Mouse (Mus musculus) cerebellum, adult 18-20 months (tissue): ENCODE measurements around the gene Vps37b.

ENCODE experiments used
- DNase-seq, 2 experiments: peaks; one replicate each; pipeline ENCODE4 v3.0.0; 2021

Gene Vps37b

GRCm38 (mm10) chr5:124045453-124046010, 13.5 kb upstream of the Vps37b start:
- DNase-seq, result peak; percentile 32 to 37

GRCm38 (mm10) chr5:124043999-124044398, 11.9 kb upstream of the Vps37b start:
- DNase-seq, result no peak

GRCm38 (mm10) chr5:124043212-124043978, 11.3 kb upstream of the Vps37b start:
- DNase-seq, result no peak

- DNase-seq, result no peak
Observed at GRCm38 (mm10) chr5:124041097-124041496, 9.0 kb upstream of the Vps37b start.

- DNase-seq, result no peak
Observed at GRCm38 (mm10) chr5:124039602-124040001, 7.5 kb upstream of the Vps37b start.

GRCm38 (mm10) chr5:124036836-124037235, 4.8 kb upstream of the Vps37b start:
- DNase-seq, result no peak

GRCm38 (mm10) chr5:124036341-124036740, 4.3 kb upstream of the Vps37b start:
- no peak for DNase-seq

GRCm38 (mm10) chr5:124035806-124036205, 3.7 kb upstream of the Vps37b start:
- DNase-seq, result no peak

- no peak for DNase-seq
Observed at GRCm38 (mm10) chr5:124035406-124035805, 3.3 kb upstream of the Vps37b start.

- no peak for DNase-seq
Observed at GRCm38 (mm10) chr5:124034471-124034870, 2.4 kb upstream of the Vps37b start.

- peak in 1 of 2 experiments; percentile 31 for DNase-seq
Observed at GRCm38 (mm10) chr5:124031068-124031955, 758 bp downstream of the Vps37b start.

- DNase-seq, result peak; percentile 55
Observed at GRCm38 (mm10) chr5:124030386-124031067, 1.5 kb downstream of the Vps37b start.

- peak in 1 of 2 experiments; percentile 43 for DNase-seq
Observed at GRCm38 (mm10) chr5:124029220-124030035, 2.6 kb downstream of the Vps37b start.

GRCm38 (mm10) chr5:124028680-124029079, 3.4 kb downstream of the Vps37b start:
- peak in 1 of 2 experiments; percentile 9 for DNase-seq

GRCm38 (mm10) chr5:124027702-124028470, 4.2 kb downstream of the Vps37b start:
- no peak for DNase-seq

GRCm38 (mm10) chr5:124026568-124026967, 5.5 kb downstream of the Vps37b start:
- no peak for DNase-seq

- peak in 1 of 2 experiments; percentile 45 for DNase-seq
Observed at GRCm38 (mm10) chr5:124025587-124026441, 6.3 kb downstream of the Vps37b start.

GRCm38 (mm10) chr5:124025146-124025545, 6.9 kb downstream of the Vps37b start:
- peak in 1 of 2 experiments; percentile 19 for DNase-seq

GRCm38 (mm10) chr5:124024677-124025076, 7.4 kb downstream of the Vps37b start:
- peak; percentile 80 to 88 for DNase-seq

GRCm38 (mm10) chr5:124022365-124022764, 9.7 kb downstream of the Vps37b start:
- peak in 1 of 2 experiments; percentile 9 for DNase-seq
